Mouse (Mus musculus) R1 (cell line): ENCODE data around the gene Il18r1.

Experiments
- DNase-seq: peaks from one replicate; pipeline ENCODE4 v3.0.0-alpha.2; 2018; ENCODE audit warnings: low read depth, low spot score

Gene Il18r1

DNA sequence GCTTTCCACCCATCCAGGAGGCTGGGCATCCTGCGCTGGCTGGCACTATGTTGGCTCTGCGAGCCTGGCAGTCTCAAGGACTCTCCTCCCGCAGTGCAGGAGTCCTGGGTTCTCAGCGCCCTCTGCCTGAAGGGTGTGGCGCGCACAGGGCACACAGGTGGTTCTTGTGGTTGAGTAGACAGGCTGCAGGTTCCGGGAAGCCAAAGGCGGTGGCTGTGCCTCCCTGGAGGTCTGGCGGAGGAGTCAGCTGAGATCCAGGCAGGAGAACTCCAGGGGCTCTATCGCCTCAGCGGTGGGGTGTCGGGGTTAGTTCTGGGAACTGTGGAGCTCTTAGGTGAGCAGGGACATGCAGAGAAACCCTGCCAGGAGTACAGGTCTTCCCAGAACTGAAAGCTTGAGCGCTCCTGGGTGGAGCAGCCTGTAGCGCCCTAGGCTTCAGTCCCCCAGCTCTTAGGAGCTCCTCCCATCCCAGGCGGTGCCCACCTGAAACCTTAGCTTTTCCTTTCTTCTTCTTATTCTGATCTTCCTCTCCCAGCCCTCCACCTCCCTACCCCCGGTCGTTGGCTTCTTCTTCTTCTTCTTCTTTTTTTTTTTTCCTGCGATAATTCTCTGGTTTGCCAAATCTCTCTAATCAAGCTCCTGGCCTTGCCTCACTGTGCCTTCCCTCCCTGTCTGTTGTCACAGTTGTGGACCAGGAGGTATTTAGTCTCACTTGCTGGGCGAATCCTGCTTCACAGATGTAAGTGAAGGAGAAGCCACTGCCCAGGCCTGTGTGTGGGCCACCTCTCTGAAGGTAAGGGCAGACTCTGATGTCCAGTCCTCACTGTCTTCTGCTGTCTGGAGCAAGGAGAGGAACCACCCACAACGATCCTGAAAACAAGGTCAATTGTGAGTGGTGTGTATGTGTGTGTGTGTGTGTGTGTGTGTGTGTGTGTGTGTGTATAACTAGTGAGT is at the start of gene Il18r1:
Gene Il18r1, plus strand, starts transcription at position 76 of the 954 bp plus-strand sequence.
- DNase-seq: no peak

DNA sequence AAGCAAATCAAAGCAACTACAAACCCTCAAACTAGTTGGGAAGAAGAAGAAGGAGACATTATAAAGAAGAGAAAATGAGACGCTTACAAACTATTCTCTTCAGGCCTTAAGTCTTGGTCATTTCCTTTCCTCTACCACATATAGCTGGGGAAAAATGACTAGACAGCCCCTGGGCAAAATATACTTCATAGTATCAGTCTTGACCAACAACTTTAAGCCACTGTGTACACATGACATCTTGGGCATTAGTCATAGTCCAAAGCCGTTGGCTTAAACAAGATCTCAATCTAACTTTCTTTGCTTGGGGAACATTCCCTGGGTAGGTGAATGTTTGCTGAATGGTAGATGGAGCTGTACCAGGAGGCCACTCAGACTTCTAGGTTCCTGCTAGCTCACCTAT is 48.3 kb upstream of the Il18r1 start:
- no peak for DNase-seq

DNA sequence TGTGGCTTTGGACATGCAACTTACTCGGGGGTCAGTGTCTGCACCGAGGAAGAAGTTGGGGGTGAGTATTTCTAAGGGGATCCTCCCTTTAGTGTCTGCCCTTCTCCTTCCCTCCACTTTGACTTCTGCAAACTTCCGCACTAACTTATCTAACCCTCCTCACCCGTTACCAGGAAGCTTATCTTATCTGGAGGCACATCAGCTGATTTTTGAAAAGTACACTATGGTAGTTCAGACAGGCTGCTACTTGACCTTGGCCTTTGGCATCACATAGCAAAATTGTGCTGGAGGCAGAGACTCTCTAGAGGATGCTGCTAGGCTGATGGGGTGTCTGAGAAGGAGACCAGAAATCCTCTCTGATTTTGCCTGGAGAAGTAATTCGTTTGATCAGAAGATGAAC is 46.8 kb upstream of the Il18r1 start:
- DNase-seq: no peak

DNA sequence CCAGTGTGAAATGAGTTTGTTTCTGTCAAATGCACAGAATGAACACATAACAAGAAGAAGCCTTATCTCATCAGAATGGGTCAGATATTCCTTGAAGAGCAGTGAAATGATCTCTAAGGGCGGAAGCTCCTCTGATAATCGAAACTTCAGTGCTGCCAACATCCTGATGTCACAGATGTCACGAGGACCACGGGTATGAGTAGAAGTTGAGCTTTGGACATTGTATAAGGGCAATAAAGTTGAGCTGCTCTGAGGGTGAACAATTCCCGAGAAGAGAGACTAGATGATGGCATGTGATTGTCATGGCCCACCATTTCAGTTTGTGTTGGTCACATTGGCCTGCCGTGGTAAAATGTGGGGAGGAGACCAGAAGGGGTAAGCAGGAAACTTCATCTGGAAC is 41.5 kb upstream of the Il18r1 start:
- DNase-seq: no peak

DNA sequence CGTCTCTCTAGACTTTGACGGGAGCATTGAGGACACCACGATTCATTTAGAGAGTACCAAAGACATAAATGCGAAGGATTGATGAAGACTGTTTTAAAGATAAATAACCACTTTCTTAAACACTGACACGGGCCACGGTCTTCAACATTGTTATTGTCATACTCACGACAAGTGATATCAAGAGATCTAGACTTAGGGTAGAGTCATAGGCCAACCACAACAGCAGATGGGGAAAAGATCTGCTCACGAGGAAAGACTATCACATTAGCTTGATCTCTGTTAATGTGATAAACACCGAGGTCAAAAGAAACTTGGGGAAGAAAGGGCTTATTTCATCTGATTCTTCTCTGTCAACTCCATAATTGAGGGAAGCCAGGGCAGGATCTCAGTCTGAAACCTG is 38.1 kb upstream of the Il18r1 start:
- DNase-seq: no peak

DNA sequence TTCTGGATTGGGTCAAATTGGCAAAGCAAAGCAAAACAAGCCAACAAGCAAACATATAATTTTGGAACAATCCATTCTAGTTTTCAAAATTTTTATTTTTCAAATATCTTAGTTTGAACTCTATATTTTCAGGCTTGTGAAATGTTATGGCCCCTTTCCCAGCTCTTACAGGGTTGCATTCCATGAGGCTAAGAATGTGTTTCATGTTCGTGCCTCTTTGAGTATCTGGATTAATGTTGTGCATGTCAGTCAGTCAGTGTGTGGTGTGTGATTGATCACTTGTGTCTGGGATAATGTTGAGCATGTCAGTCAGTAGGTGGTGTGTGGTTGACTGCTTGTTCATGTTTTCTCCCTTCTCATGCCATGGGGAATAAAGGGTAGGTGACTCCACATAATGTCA is 37.5 kb upstream of the Il18r1 start:
- DNase-seq: no peak

DNA sequence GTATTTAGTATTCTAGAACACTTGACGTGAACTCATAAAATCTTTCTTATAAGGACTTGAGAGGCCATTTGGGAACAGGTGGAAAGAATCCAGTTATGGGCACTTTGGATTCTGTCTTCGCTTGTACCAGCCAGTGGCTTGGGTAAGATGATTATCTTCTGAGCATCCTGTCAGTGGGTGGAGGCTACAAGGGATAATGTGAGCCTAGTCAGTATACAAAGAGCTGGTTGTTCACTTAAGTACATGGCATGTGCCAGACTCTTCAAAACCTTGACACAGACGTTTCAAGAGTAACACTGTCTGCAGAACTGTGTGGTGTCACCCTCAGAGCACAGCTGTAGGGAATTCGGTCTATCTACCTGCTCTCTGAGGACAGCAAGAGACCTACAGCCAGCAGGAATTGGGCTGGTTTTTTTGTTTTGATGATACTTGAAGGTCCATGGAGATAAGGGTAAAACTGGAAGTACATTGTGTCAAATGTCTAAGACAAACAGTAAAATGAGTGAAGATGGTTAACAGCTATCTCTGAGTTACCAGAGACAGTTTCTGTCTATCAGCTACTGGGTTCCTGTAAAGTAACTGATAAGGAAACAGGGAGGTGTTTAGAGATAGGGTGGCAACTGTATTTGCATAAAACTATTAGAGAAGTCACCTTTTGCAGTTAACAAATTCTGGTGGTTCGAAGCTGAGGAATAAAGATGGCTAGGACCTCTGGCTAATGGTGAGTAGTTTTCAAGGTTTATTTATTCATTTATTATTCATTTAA is 36.3 kb upstream of the Il18r1 start, which contains the start of gene Il1rl1:
Gene Il1rl1, plus strand, starts transcription at position 661 of the 766 bp plus-strand sequence.
- no peak for DNase-seq

DNA sequence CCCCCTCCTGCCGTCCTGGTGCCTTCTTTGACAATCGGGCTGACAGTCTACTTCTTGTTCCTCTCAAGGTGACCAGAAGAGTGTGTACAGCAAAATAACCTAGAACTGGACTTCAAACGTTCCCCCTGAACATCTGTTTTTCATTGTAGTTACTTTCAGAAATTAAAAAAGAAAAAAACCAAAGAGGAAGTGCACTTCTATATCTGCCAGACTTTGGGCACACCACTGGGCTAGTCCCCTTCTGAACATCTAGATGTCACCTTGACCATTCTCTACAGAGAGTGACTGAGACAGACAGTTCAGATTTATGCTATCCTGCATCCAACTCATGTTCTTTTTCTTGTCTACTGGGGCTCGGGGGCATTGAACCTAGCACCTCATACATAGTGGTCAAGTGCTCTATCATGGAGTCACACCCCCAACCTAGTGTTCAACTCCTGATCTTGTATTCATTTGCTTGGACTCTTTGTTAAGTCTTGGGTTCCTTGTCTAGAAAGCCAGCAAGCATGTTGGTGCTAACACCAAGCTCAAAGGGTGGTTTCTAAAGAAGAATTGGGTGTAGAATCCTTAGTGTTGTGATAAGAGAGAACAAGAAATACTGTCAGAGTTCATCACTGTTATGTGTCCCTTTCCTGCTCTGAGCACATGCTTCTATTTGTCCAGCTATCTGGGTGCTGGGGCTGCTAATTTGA is 35.1 kb upstream of the Il18r1 start:
- DNase-seq: no peak

DNA sequence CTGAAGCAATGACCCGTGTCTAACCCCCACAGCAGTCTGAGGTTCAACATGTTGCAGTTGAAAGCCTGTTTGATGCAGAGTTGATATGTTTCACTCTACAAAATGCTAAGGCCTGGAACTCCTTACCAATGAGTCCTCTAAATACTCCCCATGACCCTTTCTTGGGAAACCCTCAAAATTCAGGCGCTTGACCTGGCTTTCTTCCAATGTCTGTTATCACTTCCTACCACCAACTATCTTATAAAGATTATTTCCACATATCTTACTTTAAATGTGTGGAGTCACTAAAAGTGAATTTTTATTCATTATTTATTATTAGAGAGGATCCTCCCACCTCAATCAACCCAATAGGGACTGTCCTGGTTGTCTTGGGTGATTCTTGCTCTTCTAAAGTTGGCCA is 33.2 kb upstream of the Il18r1 start:
- no peak for DNase-seq

DNA sequence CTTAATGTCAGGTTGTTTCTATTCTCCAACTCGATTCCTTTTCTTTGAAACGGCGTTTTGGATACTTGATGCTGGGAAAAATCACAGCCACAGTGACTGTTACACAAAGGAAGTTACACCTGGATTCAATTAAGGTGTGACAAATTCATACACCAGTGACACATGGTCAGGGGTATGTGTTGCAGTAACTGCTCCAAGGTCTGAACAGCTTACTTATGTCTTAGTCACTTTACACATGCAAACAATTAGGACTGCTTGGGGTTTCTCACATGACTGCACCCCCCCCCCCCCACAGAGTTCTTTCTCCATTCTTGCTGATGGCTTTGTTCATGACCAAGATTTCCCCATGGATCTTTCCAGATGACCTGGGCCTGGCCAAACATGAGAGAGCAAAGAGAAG is 29.4 kb upstream of the Il18r1 start:
- DNase-seq: no peak

DNA sequence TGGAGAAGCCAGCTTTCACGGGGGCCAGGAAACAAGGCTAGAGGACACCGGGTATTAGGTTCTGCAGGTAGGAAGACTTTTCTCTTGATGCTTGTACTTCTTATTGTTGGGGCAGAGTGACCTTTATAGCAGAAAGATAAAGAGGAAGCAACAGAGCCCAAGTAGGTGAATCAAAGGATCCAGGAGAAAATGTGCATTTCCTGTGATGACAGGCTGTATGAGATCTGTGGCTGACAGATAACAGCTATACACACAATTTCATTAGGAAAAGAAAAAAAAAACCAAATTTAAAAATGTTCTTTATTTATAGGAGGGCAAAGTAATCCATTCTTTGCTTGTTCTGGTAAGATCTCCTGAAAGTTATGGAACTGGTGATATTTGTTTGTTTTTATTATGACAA is 28.0 kb upstream of the Il18r1 start:
- no peak for DNase-seq

DNA sequence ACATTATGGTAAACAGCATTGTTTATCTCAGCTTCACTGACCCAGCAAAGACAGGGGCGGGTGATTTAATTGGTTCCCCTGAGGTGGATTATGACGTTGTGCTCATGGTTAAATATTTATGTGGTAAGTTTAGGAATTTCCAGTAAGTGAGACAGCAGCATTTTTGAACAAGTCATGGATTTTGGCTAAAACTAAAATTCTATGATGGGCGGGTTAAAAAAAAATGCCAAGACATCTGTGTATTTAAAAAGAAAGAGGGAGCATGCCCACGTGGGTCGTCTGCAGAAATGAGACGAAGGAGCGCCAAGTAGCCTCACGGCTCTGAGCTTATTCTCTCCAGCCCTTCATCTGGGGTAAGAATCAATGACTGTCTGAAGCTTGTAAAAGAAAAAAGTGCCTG is 25.8 kb upstream of the Il18r1 start:
- no peak for DNase-seq

DNA sequence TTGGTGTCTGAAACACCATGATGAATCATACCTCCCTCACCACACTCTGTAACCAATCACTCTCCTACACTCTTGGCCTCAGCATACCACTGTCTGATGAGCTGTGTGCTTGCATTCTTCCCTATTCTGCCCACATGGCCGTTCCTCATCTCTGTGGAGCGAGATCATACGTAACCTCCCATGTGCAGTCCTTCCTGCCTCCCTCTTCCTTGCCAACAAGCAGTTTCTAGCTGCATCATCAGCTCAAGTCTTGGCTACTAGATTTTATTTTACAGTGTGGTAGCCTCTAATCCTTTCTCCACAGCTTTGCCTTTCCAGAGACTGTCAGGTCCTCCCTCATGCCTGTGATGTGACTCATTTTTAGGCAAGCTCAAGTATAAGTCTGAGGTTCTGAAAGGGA is 20.6 kb upstream of the Il18r1 start:
- no peak for DNase-seq

DNA sequence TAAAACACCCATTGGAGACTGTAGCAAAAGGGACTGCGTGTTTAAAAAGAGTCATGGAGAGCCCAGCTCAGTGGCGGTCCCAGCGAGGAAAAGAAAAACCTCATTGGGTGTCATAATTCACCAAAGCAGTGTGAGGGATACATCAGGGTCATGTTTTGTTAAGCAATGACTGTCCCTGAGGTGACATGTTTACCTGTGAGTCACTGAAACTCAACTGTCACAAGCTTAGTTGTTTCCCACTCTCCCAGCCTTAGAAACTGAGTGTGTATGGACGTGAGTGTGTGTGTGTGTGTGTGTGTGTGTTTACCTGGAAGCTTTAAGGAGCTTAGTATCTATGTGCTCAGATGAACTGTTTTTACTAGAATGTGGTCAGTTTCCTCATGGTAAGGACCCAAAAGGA is 2.0 kb downstream of the Il18r1 start:
- no peak for DNase-seq

DNA sequence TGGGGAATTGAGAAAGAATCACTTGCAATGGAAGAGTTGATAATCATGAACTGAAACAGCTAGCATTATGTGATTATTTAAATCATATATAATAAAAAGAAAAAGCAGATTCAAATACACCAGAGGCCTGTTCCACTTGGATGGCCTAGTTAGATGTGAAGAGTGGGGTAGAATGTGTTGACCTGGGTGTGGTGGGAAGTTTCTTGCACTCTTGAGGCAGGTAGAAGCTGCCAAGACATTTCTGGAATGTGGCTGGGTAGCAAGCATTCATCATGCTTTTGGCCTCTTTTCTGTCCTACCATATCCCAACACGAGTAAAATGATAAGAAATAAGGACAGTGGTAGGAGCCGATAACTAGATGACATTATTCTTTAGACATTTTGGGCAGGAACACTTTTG is 3.5 kb downstream of the Il18r1 start:
- no peak for DNase-seq

DNA sequence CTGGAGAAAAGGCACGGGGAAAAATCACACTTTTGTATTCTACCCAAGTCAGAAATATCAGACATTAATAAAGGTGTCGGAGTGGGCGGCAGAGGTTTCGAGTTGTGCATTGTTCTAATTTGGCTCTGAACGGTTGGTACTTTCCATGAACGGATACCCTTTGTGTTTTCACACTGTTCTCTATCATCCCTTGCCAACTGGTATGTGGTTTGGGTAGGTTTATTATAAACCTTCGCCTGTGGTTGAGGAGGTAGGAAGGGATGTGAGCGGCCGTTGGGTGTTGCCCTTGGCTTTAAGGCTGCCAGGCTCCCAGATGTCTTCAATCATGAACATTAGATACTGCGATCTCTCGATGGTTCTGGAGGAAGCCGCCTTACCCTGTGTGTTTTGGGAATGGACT is 4.5 kb downstream of the Il18r1 start:
- no peak for DNase-seq

DNA sequence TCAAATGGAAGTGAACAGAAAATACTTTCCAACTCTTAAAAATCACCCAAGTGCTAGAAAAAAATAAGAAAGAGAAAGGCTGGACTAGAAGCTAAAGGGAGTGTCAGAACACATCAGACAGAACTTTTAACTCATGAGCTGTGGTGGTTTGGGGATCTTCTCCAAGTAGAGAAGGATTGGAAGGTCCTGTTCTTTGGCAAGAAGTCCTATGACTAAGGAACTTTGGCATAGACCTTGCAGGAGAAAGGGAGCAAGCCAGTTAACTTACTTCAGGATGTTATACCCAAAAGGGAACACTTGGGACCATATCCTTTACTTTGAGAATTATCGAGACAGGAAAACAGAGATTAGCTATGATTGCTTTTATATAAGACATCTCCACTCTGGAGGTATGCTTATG is 7.0 kb downstream of the Il18r1 start:
- DNase-seq: no peak

DNA sequence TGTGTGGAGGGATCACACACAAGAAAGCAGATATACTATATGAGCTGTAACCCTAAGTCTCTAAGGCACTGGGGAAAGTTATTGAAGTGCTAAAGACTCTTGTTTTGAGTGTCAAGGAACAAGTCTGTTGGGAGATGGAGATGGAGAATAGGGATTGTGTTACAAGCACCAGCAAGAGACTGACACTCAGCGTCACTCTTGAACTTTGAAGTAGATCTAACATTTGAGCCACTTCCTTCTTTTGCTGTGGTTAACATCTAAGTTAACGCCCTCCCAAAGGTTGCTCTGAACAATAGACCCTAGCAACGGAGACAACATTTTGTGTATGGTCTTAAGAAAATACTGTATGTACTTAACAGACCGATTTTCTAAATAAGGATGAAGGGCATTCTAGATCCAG is 8.3 kb downstream of the Il18r1 start:
- no peak for DNase-seq

DNA sequence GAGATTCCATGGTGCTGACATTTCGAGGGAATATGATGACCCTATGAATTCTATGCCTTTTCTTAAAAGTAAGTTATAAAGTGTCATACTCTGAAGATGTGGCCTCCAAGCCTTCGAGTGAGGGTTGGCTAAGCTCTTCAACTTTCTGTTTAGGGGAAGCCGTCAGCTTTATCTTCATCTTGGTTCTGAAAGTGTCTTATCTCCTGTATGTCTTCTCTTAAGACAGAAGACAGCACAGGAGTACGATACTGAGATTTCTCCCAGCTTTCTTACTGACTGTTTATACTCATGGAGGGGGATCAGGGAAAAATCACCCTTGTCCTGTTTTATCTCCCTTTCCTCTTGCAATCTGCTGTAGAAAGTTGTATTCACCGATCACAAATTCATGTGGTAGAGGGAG is 9.0 kb downstream of the Il18r1 start:
- DNase-seq: no peak

DNA sequence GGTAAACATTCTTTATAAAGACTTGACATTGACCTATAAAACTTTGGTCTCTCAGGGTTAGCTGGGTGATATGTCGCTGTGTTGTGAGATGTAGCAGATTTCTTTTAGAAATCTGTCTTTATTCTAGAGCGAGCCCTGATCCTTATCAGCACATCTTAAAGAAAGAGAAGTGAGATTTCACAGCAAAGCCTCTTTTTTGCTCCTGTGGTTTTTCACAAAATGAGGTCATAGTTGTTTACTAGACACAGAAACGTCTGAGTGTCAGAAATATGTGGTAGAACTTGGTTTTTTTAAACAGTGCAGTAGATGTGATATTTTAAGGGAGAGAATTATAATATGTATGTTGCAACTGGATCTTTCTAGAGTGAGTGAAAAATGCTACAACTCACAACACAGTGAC is 10.3 kb downstream of the Il18r1 start:
- no peak for DNase-seq

DNA sequence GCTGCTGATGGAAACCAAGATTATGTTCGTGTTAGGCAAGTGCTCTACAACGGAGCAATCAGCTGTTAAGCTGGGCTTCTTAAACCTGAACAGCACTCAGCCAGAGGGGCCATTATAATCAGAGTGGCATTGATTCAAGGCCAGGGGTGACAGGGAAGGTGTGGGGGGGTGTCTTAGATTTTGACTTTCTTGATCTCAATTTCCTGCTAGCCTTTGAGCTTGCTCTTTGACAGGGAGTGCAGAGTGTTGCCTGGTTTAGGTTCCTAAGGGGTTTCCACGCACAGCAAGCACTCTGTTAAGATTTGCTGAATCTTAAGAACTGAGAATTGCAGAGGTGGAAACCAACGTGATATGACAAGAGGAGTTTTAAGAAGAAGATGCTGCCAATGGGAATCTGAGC is 11.4 kb downstream of the Il18r1 start:
- DNase-seq: no peak

DNA sequence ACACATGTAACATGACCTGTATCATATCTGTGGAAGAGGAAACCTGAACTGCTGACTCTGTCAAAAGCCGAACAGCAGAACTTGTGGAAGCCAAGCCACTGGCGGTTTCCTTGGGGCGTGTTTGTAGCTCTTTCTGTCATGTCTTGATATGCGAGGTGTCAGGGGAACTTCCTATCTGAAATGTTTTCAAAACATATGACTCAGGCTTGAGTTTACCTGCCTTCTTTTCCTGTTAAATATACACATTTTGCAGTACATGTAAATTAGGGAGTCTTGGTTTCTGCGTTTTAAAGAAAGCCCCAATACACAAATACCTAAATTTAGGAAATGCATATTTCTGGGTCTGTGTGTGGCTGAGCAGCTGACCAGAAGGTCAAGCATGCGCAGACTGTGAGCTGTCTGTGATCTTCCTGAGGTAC is 14.2 kb downstream of the Il18r1 start:
- DNase-seq: no peak
